ENCODE assay signal across 18 mouse cellular contexts in the genomic region with DNA sequence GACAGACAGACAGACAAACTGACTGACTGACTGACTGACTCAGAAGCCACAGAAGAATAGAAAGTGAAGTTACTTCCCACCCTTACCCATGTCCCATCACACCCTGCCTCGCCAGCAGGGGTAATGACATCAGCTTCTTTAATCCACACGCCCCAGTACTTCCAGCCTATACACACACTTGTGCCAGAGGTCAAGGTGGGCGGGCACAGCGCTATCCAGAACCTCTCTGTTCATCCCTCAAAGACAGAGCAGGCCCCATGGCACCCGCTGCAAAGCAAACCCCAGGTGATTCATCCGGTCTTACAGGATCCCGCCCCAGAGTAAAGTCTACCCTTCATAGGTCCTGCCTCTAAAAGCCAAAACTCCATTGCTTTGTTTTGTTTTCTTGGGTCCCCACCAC. TPM values are rescaled to one million over a fixed set of nuclear protein-coding genes. Genes with fewer than 3 reads are reported as not detected.
A peak's percentile ranks its signal among the peaks of the same experiment; 100 is the strongest.
DNase-seq lines count a peak whose midpoint lies in the region; ATAC-seq lines count a peak whose summit lies in the region.
"Had no signal": no experiment of that assay in that cellular context is flagged by ENCODE, and none has a peak within 500 bp of the region (broad histone marks: within the 10 kb centered on the region; RNA-seq: fewer than 3 reads in every experiment).

No protein-coding gene starts in this region.

- no peak overlapping the region for H3K9ac ChIP-seq in midbrain, embryonic 11.5 days (ENCODE audit: low read length)
- no peak overlapping the region for H3K9ac ChIP-seq in midbrain, embryonic 14.5 days (replicated peaks; ENCODE audit: low read length)
- no peak overlapping the region for H3K9ac ChIP-seq in intestine, embryonic 15.5 days
- H3K9ac ChIP-seq: hindbrain, embryonic 15.5 days; liver, embryonic 13.5 days; midbrain, embryonic 12.5 days had no signal

- H3K27me3 ChIP-seq in midbrain, embryonic 11.5 days (ENCODE audit: control insufficient read depth, insufficient read depth, low read length) = peaks cover 3% of the 10 kb centered on the region
- no peaks in the 10 kb centered on the region for H3K27me3 ChIP-seq in midbrain, embryonic 14.5 days (ENCODE audit: control insufficient read depth, insufficient read depth, low read length)
- no peaks in the 10 kb centered on the region for H3K27me3 ChIP-seq in intestine, embryonic 15.5 days (replicated peaks)
- H3K27me3 ChIP-seq: hindbrain, embryonic 15.5 days had no signal

- peaks cover 31% of the 10 kb centered on the region for H3K4me1 ChIP-seq in midbrain, embryonic 11.5 days (ENCODE audit: control insufficient read depth, insufficient read depth, low read length)
- H3K4me1 ChIP-seq in midbrain, embryonic 14.5 days (ENCODE audit: control insufficient read depth, insufficient read depth, low read length) = 0 out of 2 replicates have a peak, but pooled peaks cover 7% of the 10 kb centered on the region
- H3K4me1 ChIP-seq in intestine, embryonic 15.5 days (replicated peaks) = peaks cover 70% of the 10 kb centered on the region
- H3K4me1 ChIP-seq: liver, embryonic 13.5 days had no signal

- H3K9me3 ChIP-seq in midbrain, embryonic 11.5 days (ENCODE audit: control insufficient read depth, low read length) = no peaks in the 10 kb centered on the region
- no peaks in the 10 kb centered on the region for H3K9me3 ChIP-seq in midbrain, embryonic 14.5 days (ENCODE audit: control insufficient read depth, low read length)
- H3K9me3 ChIP-seq in intestine, embryonic 15.5 days = no peaks in the 10 kb centered on the region
- H3K9me3 ChIP-seq: hindbrain, embryonic 15.5 days; liver, embryonic 13.5 days; midbrain, embryonic 12.5 days had no signal

- H3K27ac ChIP-seq in midbrain, embryonic 11.5 days (ENCODE audit: low read depth, low read length) = no peak overlapping the region
- no peak overlapping the region for H3K27ac ChIP-seq in midbrain, embryonic 14.5 days (replicated peaks; ENCODE audit: low read depth, low read length)
- no peak overlapping the region for H3K27ac ChIP-seq in intestine, embryonic 15.5 days
- H3K27ac ChIP-seq: hindbrain, embryonic 15.5 days; liver, embryonic 13.5 days; midbrain, embryonic 12.5 days had no signal

- no peaks in the 10 kb centered on the region for H3K36me3 ChIP-seq in midbrain, embryonic 11.5 days (ENCODE audit: control insufficient read depth, insufficient read depth, low read length)
- no peaks in the 10 kb centered on the region for H3K36me3 ChIP-seq in midbrain, embryonic 14.5 days (ENCODE audit: control insufficient read depth, insufficient read depth, low read length)
- H3K36me3 ChIP-seq in intestine, embryonic 15.5 days = no peaks in the 10 kb centered on the region
- H3K36me3 ChIP-seq: hindbrain, embryonic 15.5 days; liver, embryonic 13.5 days; midbrain, embryonic 12.5 days had no signal

- no peak overlapping the region for H3K4me3 ChIP-seq in midbrain, embryonic 11.5 days (ENCODE audit: low read depth, low read length)
- H3K4me3 ChIP-seq in midbrain, embryonic 14.5 days (replicated peaks; ENCODE audit: low read depth, low read length) = no peak overlapping the region
- no peak overlapping the region for H3K4me3 ChIP-seq in intestine, embryonic 15.5 days (replicated peaks)
- H3K4me3 ChIP-seq: hindbrain, embryonic 15.5 days; liver, embryonic 13.5 days; midbrain, embryonic 12.5 days had no signal

- peak; percentile 24; the same call in 1 of the 2 replicates for ATAC-seq in midbrain, embryonic 11.5 days (ENCODE audit: low FRiP score)
- no peak for ATAC-seq in midbrain, embryonic 14.5 days (ENCODE audit: low FRiP score, low TSS enrichment)
- ATAC-seq in intestine, embryonic 15.5 days = peak; percentile 82
- no peak for ATAC-seq in CD4-positive, CD25-positive, alpha-beta regulatory T cell, adult 4 months

- no peak overlapping the region for H3K4me2 ChIP-seq in midbrain, embryonic 11.5 days
- no peak overlapping the region for H3K4me2 ChIP-seq in midbrain, embryonic 14.5 days (ENCODE audit: low read length)
- no peak overlapping the region for H3K4me2 ChIP-seq in intestine, embryonic 15.5 days (replicated peaks)
- H3K4me2 ChIP-seq: hindbrain, embryonic 15.5 days; liver, embryonic 13.5 days; midbrain, embryonic 12.5 days had no signal

- peak; percentile 89 for DNase-seq in heart, adult 11 months
- no peak for DNase-seq in heart, adult 8-10 months (ENCODE audit: low spot score)
- peak; percentile 90 for DNase-seq in midbrain, embryonic 11.5 days (ENCODE audit: low spot score, missing footprints)
- DNase-seq in midbrain, embryonic 14.5 days = no peak
- no peak for DNase-seq in frontal cortex, postnatal 14 days (ENCODE audit: low spot score in 2 of 2)
- no peak for DNase-seq in spleen, postnatal 10 days (ENCODE audit: low spot score in 2 of 2)
- DNase-seq: adrenal gland, postnatal 10 days; cerebellum, adult 8-10 months; kidney, adult 9 months; left cerebral cortex, postnatal 4 days; liver, embryonic 13.5 days; lung, postnatal 10 days; thymus, adult 18-20 months had no signal

- WGBS in midbrain, embryonic 11.5 days = 13% methylated on average over 7 of the region's 7 CpGs
- WGBS in midbrain, embryonic 14.5 days = 26% methylated on average over 7 of the region's 7 CpGs
- 41% methylated on average over 7 of the region's 7 CpGs for WGBS in intestine, embryonic 15.5 days

RNA-seq across cellular contexts. Expression of gene Ror2, which starts 53.5 kb away (rescaled TPM):
- 1 to 10 TPM in 3 of 4 experiments, under 1 TPM in 1; 0.72 to 1.2 (median 1.0) TPM for total RNA-seq in heart, adult 8-10 months (2022)
- 3.4 and 4.8 TPM in 2 replicates for polyA plus RNA-seq in midbrain, embryonic 11.5 days (2014; fragmentation: Nextera tagmentation; extraction: Ambion mirVana)
- polyA plus RNA-seq in midbrain, embryonic 14.5 days (2014; fragmentation: Nextera tagmentation; extraction: Ambion mirVana) = 0.82 and 3.2 TPM in 2 replicates
- 18.8 and 19.3 TPM in 2 replicates for polyA plus RNA-seq in intestine, embryonic 15.5 days (2015; fragmentation: Nextera tagmentation; extraction: Ambion mirVana)
- polyA plus RNA-seq in CD4-positive, CD25-positive, alpha-beta regulatory T cell, adult 4 months (2017; shearing (Covaris generic)) = not detected
- total RNA-seq: granulocyte monocyte progenitor cell, adult 5-6 weeks had no signal

Comparison
In these comparisons a context has a peak if more than half of its experiments do, and no peak if none do; other contexts are left out.
1. DNase-seq: peak in heart, adult 11 months (single experiment) and midbrain, embryonic 11.5 days (single experiment); none in heart, adult 8-10 months (single experiment), midbrain, embryonic 14.5 days (single experiment), frontal cortex, postnatal 14 days (0 of 2) and spleen, postnatal 10 days (0 of 2).
2. ATAC-seq: peak in midbrain, embryonic 11.5 days (single experiment) and intestine, embryonic 15.5 days (single experiment); none in midbrain, embryonic 14.5 days (single experiment) and CD4-positive, CD25-positive, alpha-beta regulatory T cell, adult 4 months (single experiment).